Mouse (Mus musculus) kidney, adult 18-20 months (tissue): ENCODE results near the gene Trp73.
A peak's percentile ranks its signal among the peaks of the same experiment; 100 is the strongest.

ENCODE experiments used
- DNase-seq: peaks from one replicate; pipeline ENCODE4 v3.0.0; 2021

Trp73 gene

DNA sequence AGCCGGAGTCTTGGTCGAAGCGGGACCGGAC lies at the start of gene Trp73:
TSS of gene Trp73 (minus strand) at position 27 of the 31 bp plus-strand sequence.
- DNase-seq: no peak

DNA sequence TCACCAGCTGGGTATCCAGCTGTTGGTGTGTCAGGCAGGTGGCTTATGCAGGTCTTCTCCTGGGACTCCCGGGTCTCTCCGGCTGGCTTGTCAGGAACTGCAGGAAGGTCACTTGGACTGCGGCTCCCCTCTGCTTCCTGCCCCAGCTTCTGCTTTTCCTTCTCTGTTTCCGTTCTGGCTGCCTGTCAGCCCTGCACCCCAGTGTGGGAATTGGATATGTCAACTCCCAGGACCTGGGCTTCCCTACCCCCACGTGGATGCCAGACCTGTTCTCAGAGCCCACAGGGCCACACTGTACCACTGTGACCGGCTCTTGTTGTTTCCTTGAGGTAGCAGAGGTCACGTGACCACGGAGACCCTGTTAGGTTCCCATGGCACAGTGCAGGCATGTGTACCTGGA lies 48.9 kb upstream of the Trp73 start:
- no peak for DNase-seq

DNA sequence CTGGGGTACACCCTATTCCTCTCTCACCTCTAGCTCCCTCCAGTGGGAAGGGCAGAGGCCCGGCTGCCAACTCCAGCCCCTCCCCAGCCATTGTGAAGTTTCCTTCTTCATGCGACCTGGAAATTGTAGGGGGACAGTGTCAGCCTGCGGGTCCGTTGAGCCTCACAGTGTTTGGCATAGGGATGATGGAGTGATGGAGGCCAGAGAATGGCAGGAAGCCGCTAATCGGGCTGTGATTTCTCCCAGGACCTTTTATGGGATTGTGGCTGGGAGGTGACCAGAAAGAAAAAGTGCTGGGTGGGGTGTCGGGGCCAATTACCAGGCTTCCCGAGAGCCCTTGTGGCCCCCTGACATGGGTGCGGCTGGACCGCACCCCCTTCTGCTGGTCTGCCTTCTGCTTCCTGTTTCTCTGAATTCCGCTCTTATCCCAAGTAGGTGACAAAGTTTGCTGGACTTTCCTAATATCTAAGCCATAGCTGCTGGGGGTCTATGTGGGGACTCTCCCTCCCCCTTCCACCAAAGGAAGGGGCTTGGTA lies 46.1 kb upstream of the Trp73 start:
- no peak for DNase-seq

DNA sequence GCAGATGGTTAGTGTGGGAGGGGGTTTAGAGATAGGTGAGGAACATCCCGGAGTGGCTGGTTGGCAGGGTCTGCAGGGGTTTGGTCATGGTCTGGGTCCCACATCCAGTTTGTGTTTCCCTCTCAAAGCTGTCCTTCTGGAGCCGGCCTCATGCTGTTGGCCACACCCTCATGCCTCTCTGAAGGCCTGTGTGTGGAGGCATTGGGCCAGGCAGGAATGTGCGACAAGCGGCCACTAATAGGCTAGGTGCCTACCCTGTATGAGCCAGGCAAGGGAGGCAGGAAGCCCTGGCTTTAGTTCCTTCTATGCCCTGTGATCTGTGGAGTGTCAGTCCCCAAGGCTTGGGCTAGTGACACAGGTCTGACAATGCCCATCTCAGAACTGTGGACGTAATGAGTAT lies 45.0 kb upstream of the Trp73 start:
- DNase-seq: no peak

DNA sequence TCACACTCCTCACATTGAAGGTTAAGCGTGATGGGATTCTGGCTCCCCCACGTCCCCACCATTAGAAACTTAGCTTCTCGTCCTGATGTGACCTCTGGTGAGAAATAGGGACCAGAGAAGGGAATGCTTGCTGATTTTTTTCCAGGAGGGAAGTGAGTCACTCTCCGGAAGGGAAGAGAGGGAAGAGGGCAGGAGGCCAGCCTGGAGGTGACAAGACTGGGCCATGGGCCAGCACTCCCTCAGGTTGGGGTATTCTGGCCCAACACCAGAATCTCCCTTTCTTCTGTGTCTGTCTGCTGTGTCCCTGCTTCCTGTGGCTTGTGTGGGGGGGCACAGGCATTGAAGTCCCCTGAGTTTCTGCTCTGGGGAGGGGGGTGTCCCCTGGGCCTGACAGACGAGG lies 43.6 kb upstream of the Trp73 start:
- no peak for DNase-seq

DNA sequence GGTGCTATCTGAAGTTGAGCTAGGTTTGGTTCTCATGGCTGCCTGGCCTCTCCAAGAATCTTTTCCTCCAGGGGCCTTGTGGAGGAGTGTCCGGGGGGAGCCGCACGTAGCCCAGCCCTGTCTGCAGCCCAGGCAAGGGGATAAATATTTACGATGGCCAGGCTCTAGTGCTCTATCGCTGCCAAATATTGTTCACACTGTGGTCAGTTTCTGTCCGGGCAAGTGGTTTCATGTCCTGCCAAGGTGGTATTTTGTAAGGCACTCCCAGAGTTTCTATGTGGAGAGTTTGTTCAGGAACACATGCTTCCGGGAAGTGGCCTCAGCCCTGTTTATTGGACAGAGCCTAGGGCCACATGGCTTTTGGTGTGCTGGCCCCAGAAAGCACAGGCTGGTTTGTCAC lies 41.0 kb upstream of the Trp73 start:
- no peak for DNase-seq

DNA sequence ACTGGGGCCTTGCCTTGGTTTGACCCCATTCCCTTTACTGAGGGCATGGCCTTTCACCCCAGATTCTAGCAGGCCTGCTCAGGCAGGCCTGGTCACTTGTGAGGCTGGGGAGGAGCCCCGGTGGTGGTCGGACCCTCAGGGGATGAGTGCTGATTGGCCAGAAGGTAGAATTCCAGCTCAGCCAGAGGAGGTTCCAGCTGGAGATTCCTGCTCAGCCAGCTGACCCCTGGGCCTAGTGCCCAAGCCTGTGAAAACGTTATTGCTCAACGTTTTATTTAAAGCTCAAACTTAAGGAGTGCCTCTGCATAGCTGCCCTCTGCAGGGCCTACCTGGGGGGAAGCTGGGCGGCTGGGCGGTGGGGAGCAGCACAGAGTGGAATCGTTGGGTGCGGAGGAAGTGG lies 37.2 kb upstream of the Trp73 start:
- no peak for DNase-seq

DNA sequence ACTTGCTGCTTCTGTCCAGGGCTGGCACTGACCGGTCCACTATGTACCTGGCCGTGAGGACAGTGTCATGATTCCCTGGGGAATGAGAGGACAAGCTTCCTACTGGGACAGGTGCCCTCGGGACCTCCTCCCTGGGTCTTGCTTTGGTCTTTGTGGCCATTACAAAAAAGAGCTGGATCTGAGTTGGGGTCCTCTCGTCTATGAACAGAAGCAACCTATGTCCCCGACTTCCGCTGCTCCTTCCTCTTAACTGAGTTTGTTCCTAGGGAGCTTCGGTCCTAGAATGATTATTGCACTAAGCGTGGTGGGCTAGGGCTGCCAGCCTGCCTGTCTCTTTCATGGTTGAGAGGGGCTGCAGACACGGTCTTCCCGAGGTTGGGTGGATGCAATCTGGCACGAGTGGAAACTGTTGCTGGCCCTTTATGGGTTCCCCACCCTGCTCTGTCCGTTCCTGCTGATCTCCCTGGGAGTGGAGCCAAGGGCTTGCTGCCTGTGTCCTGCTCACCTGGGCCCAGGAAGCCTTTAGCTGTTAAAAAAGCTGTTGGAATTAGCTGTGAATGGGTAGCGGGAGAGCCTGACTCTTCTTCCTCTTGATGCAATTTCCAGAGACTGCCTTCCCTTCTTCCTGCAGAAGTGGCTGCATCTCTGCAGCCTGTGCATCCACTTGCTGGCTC lies 32.1 kb upstream of the Trp73 start:
- DNase-seq: no peak

DNA sequence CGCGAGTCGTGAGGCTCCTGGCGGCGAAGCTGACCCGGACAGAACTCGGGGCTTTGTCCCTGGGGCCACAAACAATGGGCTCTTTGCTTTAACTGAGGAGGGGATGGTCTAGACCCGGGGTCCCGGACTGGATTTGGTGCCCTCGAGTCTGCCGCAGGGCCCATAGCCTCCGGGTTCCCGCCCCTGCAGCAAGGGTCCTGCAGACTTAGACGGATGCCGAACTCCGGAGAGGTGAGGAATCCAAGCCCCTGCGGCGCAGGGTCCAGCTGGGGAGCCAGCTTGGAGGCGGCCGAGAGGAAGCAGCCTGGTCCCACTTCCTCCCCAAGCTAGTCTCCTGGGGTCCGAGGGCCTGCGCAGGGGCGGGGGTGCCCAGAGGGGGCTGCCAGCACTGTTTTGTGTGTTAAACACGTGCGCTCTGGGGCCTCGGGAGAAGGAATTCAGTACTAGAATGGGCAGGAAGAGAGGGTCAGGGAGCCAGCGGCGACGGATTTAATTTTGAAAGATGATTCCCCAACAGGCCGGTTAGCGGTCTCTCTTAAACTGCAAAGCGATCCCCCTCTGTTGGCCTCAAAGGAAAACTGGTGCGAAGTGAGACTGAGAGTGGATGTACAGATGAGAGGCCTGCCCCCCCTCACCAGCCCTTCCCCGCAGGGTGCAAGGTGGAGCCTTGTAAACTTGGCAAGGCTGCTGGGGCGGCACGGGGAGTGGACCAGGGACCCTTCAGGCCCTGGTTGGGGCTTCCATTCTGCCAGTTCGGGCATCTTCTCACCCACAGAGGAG lies 31.3 kb upstream of the Trp73 start:
- no peak for DNase-seq

DNA sequence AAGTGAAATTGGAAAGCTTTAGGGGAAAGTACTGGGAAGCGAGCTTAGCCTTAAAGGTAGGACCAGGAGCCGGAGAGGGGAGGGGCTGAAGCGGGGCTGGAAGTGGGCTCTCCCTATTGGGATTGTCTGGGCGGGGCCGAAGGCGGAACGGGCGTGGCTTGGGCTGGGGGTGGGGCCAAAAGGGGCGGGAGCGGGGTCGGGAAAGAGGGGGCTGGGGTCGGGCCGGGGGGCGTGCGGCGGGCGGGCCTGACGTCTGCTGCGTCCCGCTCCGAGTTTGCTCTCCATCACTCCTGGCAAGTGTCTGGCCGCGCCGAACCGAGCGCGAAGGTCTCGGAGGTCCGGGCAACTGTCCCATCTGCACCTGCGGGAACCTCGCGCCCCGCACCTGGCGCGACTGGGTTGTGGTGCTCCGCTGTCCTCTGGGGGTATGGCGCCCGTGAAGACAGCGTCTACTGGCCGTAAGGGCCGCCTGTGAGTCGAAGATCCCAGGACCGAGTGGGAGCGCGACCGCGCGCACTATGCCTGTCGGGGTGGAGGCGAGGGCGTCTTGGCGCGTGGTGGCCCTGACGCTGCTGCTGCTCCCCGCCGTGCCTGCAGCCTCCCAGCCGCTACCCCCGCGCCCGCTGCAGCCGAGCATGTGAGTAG lies 30.6 kb upstream of the Trp73 start, which contains the start of gene Megf6:
TSS of gene Megf6 (plus strand) at position 225 of the 645 bp plus-strand sequence.
- peak; percentile 29 for DNase-seq

DNA sequence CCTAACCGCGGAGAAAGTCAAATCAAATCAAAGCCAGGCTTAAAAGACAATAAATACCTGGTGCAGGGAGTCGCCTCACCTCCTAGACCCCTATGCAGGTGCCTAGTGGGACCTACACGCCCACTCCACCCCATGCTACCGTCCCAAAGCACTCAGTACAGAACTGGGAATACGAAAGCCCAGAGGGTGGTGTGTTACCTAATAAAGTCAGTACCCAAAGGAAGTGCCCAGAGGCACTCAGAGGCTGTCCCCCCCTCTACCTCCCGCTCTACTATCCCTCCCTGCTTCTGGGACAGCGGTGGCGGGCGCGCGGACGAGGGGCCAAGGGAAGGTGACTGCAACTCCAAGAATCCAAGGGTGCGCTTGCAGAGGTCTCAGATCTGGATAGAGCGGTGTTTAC lies 30.0 kb upstream of the Trp73 start:
- DNase-seq: no peak

DNA sequence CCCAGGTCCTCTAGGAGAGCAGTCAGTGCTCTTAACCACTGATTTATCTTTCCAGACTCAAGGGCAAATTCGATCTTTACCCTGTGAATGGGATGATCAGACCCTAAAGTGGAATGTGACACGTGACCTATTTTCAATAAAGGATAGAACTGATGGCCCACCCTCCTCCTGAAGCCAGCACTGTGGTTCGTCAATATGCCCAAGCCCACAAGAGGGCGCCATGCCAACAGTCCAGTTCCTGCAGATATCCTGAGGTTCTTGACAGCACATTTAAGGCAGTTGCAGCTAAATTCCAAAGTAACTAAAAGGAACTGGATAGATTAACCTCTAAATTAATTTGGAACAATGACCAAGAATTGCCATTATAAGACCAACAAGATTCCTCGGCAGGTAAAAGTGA lies 27.0 kb upstream of the Trp73 start:
- peak; percentile 68 for DNase-seq

DNA sequence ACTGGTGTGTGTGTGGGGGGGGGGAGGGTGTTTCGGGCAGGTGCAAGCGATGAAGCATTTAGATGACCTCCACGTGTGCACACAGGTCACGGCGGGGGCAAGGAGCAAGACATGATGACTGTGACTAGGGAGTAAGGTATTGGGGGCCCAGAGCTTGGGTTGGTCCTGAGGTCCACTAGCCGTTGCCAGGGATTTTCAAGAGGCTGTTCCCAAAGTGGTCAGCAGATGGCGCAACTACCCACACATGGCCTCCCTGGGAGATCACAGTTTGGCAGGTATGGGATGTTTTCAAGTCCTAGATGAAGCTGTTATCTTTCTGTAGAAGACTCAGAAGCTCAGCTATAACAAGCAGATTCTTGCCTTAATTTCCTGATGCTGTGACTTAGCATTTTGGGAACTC lies 23.3 kb upstream of the Trp73 start:
- DNase-seq: peak; percentile 80

DNA sequence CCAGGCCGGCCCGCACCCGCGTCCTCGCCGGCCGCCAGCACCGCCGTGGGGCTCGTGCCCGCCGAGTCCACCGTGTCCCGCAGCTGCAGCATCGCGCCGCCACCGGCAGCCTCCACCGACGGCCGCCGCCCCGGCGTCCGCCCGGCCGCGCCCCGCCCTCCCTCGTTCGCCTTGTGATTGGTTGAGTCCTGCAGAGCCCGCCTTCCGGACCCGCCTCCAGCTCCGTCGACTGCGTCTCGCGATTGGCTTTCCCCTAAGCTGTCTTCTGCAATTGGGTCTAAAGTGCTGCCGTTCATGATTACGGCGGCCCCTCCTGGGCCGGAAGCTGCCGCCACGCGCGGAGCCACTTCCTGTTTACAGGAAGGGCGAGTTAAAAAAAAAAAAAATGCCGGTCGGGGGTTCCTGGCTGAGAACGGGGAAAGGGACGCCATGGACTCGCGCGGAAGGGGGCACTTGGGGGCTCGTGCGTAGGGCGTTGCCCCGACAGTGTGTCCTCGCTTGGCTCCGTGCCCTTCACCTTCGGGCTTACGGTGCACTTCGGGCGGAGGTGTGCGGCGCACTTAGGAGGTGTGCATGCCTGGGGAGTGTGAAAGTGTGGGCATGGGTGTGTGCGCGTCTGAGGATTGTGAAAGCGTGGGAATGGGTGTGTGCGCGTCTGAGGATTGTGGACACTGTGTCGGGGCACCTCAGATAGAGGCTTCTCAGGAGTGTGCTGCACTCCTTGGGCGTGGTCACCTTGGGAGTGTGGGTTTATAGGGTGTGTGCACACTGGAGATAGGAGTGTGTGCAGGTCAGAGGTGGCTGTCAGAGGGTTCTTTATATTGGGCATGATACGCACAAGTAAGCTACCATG lies 20.8 kb upstream of the Trp73 start, which contains the start of gene Tprgl:
TSS of gene Tprgl (minus strand) at position 129 of the 853 bp plus-strand sequence.
- DNase-seq: peak; percentile 97

DNA sequence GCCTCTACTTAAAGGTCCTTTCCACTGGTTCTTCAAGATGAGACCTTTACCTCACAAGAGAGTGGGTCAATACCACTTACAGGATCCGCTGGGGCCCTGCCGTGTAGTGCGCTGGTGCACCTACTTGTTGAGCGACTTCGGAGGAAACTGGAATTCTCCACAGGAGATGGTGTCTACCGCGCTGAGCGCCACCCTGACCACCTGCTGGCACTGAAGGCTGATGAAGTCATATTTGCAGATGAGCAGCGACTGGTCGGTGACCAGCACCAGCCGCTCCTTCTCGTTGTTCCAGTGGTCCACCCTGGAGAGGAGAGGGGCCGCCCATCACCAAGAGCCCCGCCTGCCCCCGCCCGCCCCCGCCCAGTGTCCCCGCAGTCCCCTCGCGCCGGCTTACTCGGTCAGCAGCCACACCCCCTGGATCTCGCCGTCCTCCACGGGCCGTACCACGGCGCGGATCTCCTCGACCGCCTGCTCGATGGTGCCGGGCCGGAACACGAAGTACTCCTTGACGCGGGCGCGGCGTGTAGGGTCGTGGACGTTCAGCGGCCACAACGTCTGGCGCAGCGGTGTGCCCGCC lies 20.0 kb upstream of the Trp73 start:
- DNase-seq: peak; percentile 42

DNA sequence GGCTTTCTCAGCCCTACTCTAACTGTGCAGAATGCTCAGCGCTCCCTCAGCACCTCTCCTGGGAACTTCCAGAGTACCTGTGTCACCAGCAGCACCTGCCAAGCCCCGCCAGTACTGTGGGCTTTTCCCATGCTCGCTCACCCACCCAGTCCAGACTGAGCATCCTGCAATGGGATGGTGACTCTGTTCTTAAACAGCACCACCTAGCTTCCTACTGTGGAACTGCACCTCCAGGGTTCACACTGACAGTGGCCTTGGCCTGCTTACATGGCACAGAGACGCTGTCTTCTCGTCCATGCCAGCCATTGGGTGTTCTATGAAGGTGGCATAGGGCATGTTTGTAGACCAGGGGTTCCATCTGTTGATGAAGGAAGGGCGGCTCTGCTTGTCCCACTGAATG lies 19.0 kb upstream of the Trp73 start:
- peak; percentile 87 for DNase-seq

DNA sequence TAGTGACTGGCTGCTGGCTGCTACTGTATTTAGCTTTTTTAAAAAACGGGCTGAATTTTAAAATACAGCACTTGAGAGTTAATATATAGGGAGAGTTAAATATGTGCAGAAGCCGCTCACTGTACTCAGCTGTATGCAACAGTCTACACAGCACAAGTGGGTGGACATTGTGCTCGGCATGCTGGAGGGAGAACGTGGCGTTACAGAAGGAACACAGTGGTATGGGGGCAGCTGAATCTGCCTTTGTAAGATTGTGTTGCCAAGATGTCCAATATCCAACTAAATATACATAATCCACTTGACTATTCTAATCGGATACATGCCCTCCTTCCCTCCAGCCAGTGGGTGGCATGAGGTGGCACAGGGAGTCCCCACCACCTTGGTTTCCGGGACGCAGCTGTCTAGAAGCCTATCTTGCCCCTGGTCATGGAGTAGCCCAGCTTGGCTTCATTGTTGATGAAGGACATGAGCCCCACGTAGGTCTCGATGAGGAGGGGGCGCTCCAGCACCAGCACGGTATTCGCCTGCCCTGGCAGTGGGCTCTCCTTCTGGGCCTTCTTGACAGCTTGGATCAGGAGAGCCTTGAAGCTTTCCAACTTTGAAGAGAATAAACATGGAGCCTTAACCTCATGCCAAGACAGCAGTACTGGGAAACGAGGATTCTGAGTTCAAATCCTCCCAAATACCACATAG lies 18.1 kb upstream of the Trp73 start:
- DNase-seq: no peak

DNA sequence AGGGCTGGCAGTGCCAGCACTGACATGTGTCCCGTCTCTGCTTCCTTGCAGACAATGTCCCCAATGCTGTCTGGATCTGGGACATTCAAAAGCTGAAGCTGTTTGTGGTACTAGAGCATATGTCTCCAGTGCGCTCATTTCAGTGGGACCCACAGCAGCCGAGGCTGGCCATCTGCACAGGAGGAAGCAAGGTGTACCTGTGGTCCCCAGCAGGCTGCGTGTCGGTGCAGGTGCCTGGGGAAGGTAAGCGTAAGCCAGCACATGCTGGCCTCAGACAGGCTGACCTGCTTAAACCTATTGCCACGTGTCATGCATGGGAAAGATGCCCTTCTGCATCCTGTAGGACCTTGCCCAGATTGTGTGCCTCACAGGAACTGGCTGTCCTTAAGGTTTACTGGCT lies 16.0 kb upstream of the Trp73 start:
- no peak for DNase-seq

DNA sequence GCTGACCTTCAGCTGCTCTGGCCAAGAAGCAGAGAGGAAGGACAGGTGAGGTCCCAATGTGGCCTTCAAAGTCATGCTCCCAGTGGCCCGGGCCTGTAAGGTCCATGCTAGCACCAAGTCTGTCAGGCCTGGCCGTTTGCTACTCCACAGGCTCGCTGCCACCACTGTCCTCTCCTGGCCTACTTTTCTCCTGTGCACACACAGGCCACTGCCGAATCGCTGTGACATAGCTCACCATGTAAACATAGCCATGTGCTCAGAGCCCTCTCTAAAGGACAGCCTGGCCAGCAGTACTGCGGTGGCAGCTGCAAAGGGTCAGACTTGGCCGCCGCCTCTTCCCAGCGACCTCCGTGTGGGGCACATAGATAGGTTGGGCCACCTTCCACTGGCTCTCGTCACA lies 14.1 kb upstream of the Trp73 start:
- DNase-seq: no peak

DNA sequence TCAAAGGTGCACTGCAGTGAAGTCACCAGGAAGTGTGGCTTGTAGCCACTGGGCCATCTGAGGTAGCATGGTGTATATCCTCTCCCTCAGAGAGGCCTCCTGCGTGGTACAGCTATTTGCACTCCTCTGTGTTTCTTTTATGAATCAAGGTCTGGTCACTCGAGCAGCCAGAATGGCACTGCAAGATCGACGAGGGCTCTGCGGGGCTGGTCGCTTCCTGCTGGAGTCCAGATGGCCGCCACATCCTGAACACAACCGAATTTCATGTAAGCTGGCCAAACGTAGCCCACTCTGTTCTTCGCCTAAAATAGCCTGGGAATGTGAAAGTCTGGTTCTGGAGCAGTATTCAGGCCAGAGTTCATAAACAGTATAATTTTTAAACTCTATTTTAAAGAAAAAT lies 6.3 kb upstream of the Trp73 start:
- no peak for DNase-seq

DNA sequence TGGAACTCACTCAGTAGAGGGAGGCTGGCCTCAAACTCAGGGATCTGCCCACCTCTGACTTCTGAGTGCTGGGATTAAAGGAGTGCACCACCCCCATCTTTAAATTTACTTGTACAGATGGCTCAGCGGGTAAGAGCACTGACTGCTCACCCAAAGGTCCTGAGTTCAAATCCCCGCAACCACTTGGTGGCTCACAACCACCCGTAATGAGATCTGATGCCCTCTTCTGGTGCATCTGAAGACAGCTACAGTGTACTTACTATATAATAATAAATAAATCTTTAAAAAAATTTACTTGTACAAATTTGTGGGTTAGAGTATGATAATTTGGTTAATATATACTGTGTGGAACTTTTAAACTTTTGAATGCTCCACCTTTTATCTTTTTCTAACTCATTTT lies 4.7 kb upstream of the Trp73 start:
- DNase-seq: no peak

DNA sequence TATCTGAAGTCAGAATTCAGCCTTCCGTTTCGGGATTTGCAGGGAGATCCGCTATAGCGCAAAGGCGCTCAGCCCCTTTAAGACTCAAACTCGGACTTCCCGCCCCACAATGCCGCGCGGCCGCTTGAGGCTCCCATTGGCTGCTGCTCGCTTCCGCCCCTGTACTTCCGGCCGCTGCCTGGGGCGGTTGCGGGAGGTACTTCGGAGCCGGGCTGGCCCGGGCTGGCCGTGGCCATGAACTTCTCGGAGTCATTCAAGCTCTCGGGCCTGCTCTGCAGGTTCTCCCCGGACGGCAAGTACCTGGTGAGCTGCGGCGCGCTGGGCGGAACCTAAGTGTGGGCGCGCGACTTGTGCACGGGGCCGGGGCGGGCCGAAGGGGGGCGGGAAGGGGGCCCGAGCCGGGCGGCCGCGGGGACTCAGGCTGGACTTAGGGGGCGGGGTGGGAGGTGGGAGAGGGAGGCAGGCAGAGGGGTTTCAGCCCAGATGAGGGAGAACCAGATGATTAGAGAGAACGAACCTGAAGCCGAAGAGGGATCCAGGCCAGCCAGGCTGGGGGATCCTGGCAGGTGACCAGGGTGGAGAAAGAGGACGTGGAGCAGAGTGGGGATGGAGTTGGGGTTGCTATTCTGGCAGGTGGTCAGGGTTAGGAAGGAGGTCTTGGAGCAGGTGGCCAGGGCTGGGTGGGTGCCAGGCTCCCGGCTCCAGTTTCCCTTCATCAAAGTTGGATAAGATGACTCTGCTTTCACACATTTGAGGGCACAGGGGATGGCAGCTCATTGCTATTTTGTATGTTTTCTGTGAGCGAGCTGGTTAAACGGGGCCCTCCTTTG lies 2.4 kb upstream of the Trp73 start, which contains the start of gene Wrap73:
TSS of gene Wrap73 (plus strand) at position 162 of the 830 bp plus-strand sequence.
- peak; percentile 91 for DNase-seq
